Mouse (Mus musculus) midbrain, postnatal 0 days (tissue): ENCODE results near the gene Cox4i2. TPM values are rescaled to one million over a fixed set of nuclear protein-coding genes. Genes with fewer than 3 reads are reported as not detected.

Experiments used
- ATAC-seq: fragments of 200-750 bp; cut with Nextera tagmentation; 2 replicates; pipeline ENCODE4 v1.8.0; 2017; ENCODE audit warnings: moderate number of reproducible peaks, mild to moderate bottlenecking, moderate TSS enrichment, moderate library complexity; ENCODE audit not compliant: low FRiP score
- DNase-seq: peaks from one replicate; pipeline ENCODE4 v3.0.0-alpha.2; 2015; ENCODE audit warnings: low spot score
- H3K27ac ChIP-seq: fragments of 300-500 bp; sonication (generic); 2 replicates; pipeline ENCODE4 v1.5.1; 2014; ENCODE audit warnings: low read depth, mild to moderate bottlenecking, low read length, mixed read lengths
- H3K27me3 ChIP-seq: fragments of 300-500 bp; sonication (generic); 2 replicates; pipeline ENCODE4 v1.6.1; 2014; ENCODE audit warnings: low read length, control low read depth, mixed read lengths; ENCODE audit not compliant: insufficient read depth
- H3K36me3 ChIP-seq: fragments of 300-500 bp; sonication (generic); 2 replicates; pipeline ENCODE4 v1.6.1; 2014; ENCODE audit warnings: low read length, control low read depth, mixed read lengths; ENCODE audit not compliant: insufficient read depth
- H3K4me1 ChIP-seq: fragments of 300-500 bp; sonication (generic); 2 replicates; pipeline ENCODE4 v1.6.1; 2014; ENCODE audit warnings: mild to moderate bottlenecking, control low read depth, antibody characterized with exemption, low read length, mixed read lengths; ENCODE audit not compliant: insufficient read depth
- H3K4me2 ChIP-seq: fragments of 300-500 bp; sonication (generic); 2 replicates; pipeline ENCODE4 v1.6.1; 2014; ENCODE audit warnings: low read depth, mild to moderate bottlenecking, low read length, mixed read lengths; ENCODE audit not compliant: poor library complexity, severe bottlenecking
- H3K4me3 ChIP-seq: fragments of 300-500 bp; sonication (generic); 2 replicates; pipeline ENCODE4 v1.5.1; 2014; ENCODE audit warnings: low read depth, mild to moderate bottlenecking, low read length, moderate library complexity
- H3K9ac ChIP-seq: fragments of 300-500 bp; sonication (generic); replicated peaks from 2 replicates; pipeline ENCODE4 v1.6.1; 2014; ENCODE audit warnings: mild to moderate bottlenecking, low read length, moderate library complexity, mixed read lengths; ENCODE audit not compliant: poor library complexity, severe bottlenecking
- H3K9me3 ChIP-seq: fragments of 300-500 bp; sonication (generic); 2 replicates; pipeline ENCODE4 v1.6.1; 2016; ENCODE audit warnings: low read length, control low read depth
- CTCF ChIP-seq: IDR thresholded peaks from 2 replicates; pipeline ENCODE4 v1.5.1; 2016; ENCODE audit warnings: antibody characterized with exemption, mild to moderate bottlenecking
- WGBS: fragments of 180-500 bp; shearing (Covaris S2); extraction: QIAGEN DNeasy Blood & Tissue Kit; methylation state at CpG from one replicate; pipeline ENCODE4 v1.1.7; 2014; 5-methylcytosine and 5-hydroxymethylcytosine counted together
- polyA plus RNA-seq: library from polyadenylated mRNA; unstranded; fragments of >200 nt; fragmentation: Nextera tagmentation; extraction: Ambion mirVana; gene quantifications from 2 replicates; pipeline ENCODE4 v1.2.1, GENCODE M21; 2015
- total RNA-seq: library from RNA; depleted of rRNA; stranded (reverse); fragments of >200 nt; gene quantifications from 2 replicates; pipeline ENCODE4 v1.2.3, GENCODE M21; 2014

Cox4i2 gene
- total and polyA plus RNA-seq, 2 experiments from 2014 or later: 2.0 to 3.3 TPM

DNA sequence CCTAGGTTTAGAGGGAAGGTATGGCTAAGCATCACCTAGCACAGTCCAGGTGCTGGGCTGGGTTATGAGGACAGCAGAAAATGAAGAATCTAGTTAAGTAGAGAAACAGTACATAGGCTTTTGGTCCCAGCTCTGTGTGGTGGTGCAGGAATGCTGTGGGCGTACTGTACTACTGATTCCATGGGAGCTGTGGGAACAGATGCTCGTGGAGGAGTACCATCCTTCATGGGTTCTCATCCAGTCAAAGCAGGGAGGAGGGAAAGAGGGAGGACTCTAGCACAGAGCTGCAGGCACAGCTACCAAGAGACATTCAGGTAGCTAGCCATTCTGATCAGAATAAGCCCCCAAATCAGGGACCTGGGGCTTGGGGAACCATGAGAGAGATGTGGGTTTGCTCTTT is 22.5 kb downstream of the Cox4i2 start:
- no peaks in the 10 kb centered on the region for H3K27me3 ChIP-seq
- H3K27ac ChIP-seq: no peak overlapping the region
- H3K4me3 ChIP-seq: no peak overlapping the region
- no peaks in the 10 kb centered on the region for H3K9me3 ChIP-seq
- peaks cover 19% of the 10 kb centered on the region for H3K36me3 ChIP-seq
- ATAC-seq (no peak), DNase-seq (no peak)
- no peaks in the 10 kb centered on the region for H3K4me1 ChIP-seq
- H3K9ac ChIP-seq: no peak overlapping the region
- H3K4me2 ChIP-seq: no peak overlapping the region
- WGBS: 91% methylated on average over 2 of the region's 2 CpGs
- TF ChIP-seq CTCF: no peak

DNA sequence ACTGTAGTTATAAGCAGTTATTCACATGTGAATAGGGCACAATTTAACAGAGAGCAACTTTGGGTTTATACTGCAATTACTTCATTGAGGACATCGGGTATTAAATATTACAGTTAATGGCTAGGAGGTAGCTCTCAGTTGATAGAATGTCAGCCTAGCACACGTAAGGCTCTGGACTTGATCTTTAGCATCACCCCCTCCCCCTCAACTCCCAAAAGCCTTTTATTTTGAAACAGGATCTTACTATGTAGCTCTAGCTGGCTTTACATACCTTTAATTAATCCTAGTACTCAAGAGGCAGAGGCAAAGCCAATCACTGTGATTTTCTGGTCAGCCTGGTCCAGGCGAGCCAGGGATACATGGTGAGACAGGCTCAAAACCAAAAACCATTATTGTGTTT is 23.1 kb downstream of the Cox4i2 start:
- H3K4me2 ChIP-seq: no peak overlapping the region
- no peak for ATAC-seq
- peaks cover 24% of the 10 kb centered on the region for H3K36me3 ChIP-seq
- DNase-seq: no peak
- TF ChIP-seq CTCF: no peak
- no peaks in the 10 kb centered on the region for H3K9me3 ChIP-seq
- H3K4me3 ChIP-seq: no peak overlapping the region
- H3K27ac ChIP-seq: no peak overlapping the region
- H3K4me1 ChIP-seq: no peaks in the 10 kb centered on the region
- H3K9ac ChIP-seq: no peak overlapping the region
- no peaks in the 10 kb centered on the region for H3K27me3 ChIP-seq
- WGBS: 85% methylated on average over 3 of the region's 3 CpGs

GRCm38 (mm10) chr2:152780466-152780865 is 26.5 kb downstream of the Cox4i2 start:
- no peak for TF ChIP-seq CTCF
- H3K4me2 ChIP-seq: no peak overlapping the region
- no peak overlapping the region for H3K9ac ChIP-seq
- H3K27me3 ChIP-seq: no peaks in the 10 kb centered on the region
- H3K27ac ChIP-seq: no peak overlapping the region
- H3K36me3 ChIP-seq: peaks cover 24% of the 10 kb centered on the region
- no peak overlapping the region for H3K4me3 ChIP-seq
- H3K4me1 ChIP-seq: no peaks in the 10 kb centered on the region
- 97% methylated on average over 2 of the region's 2 CpGs for WGBS
- no peaks in the 10 kb centered on the region for H3K9me3 ChIP-seq
- DNase-seq (no peak), ATAC-seq (no peak)

DNA sequence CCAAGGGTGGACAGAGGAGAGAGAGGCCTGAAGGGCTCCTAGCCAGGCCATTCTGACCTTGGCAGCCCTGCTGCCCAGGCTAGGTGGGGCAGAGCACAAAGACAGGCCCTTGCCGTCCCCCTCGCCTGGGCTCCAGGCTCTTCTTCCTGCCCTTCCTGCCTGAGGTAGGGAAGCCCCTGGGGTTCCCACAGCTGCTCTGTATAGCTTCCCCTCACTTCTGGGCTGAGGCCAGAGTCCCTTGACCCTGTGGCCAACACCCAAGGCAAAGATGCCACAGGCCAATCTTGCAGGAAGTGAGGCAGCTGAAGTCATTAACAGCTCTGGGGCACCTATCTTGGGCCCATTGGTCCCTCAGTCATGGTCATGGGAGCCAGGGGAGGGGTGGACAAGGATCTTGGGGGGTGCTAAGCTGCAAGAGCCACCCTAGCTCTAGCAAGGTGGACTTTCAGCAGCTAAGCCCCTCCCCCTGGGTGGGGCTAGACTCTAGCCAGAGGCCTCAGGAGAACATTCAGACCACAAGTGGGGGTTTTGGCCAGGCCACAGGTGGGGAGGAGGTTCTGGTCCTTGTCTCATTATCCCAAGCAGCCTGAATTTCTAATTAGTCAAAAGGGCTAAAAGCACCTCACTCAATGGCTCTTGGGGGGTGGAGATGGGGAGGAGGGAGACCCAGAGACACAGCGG is 27.2 kb downstream of the Cox4i2 start:
- peaks cover 24% of the 10 kb centered on the region for H3K36me3 ChIP-seq
- no peak for ATAC-seq
- no peak overlapping the region for H3K4me2 ChIP-seq
- no peak overlapping the region for H3K4me3 ChIP-seq
- no peaks in the 10 kb centered on the region for H3K9me3 ChIP-seq
- DNase-seq: no peak
- 77% methylated on average over 3 of the region's 3 CpGs for WGBS
- TF ChIP-seq CTCF: no peak
- no peaks in the 10 kb centered on the region for H3K4me1 ChIP-seq
- H3K27ac ChIP-seq: no peak overlapping the region
- no peak overlapping the region for H3K9ac ChIP-seq
- no peaks in the 10 kb centered on the region for H3K27me3 ChIP-seq

GRCm38 (mm10) chr2:152782656-152783055 is 28.7 kb downstream of the Cox4i2 start:
- H3K4me2 ChIP-seq: no peak overlapping the region
- no peak overlapping the region for H3K27ac ChIP-seq
- H3K4me3 ChIP-seq: no peak overlapping the region
- no peaks in the 10 kb centered on the region for H3K9me3 ChIP-seq
- no peak for DNase-seq
- H3K9ac ChIP-seq: no peak overlapping the region
- no peak for ATAC-seq
- H3K36me3 ChIP-seq: peaks cover 24% of the 10 kb centered on the region
- no peaks in the 10 kb centered on the region for H3K27me3 ChIP-seq
- 89% methylated on average over 5 of the region's 5 CpGs for WGBS
- H3K4me1 ChIP-seq: no peaks in the 10 kb centered on the region
- no peak for TF ChIP-seq CTCF

GRCm38 (mm10) chr2:152783241-152783640 is 29.3 kb downstream of the Cox4i2 start:
- no peak overlapping the region for H3K4me2 ChIP-seq
- H3K4me3 ChIP-seq: no peak overlapping the region
- H3K4me1 ChIP-seq: no peaks in the 10 kb centered on the region
- ATAC-seq (no peak), DNase-seq (no peak)
- WGBS: 96% methylated on average over 5 of the region's 5 CpGs
- H3K27me3 ChIP-seq: no peaks in the 10 kb centered on the region
- H3K9ac ChIP-seq: no peak overlapping the region
- TF ChIP-seq CTCF: no peak
- no peak overlapping the region for H3K27ac ChIP-seq
- peaks cover 24% of the 10 kb centered on the region for H3K36me3 ChIP-seq
- H3K9me3 ChIP-seq: no peaks in the 10 kb centered on the region
